Mouse (Mus musculus) hindbrain, embryonic 16.5 days (tissue): ENCODE measurements at regions not wholly inside any gene's neighbourhood (a gene's known extent, or its start where the extent isn't known, plus 50 kb on each side); places are given as distances from the start of the nearest gene placed in this dataset.
A peak's percentile ranks its signal among the peaks of the same experiment; 100 is the strongest.

Experiments
- ATAC-seq: fragments of 200-750 bp; cut with Nextera tagmentation; 2 replicates; pipeline ENCODE4 v1.8.0; 2017; ENCODE audit warnings: moderate TSS enrichment, moderate library complexity
- H3K27ac ChIP-seq: fragments of 300-500 bp; sonication (generic); 2 replicates; pipeline ENCODE4 v1.5.1; 2014; ENCODE audit warnings: low read depth, mild to moderate bottlenecking, control low read depth, low read length, moderate library complexity
- H3K27me3 ChIP-seq: fragments of 300-500 bp; sonication (generic); replicated peaks from 2 replicates; pipeline ENCODE4 v1.6.1; 2014; ENCODE audit warnings: low read length; ENCODE audit not compliant: control insufficient read depth, insufficient read depth
- H3K36me3 ChIP-seq: fragments of 300-500 bp; sonication (generic); 2 replicates; pipeline ENCODE4 v1.6.1; 2014; ENCODE audit warnings: mild to moderate bottlenecking, low read length, moderate library complexity, mixed read lengths; ENCODE audit not compliant: control insufficient read depth, insufficient read depth
- H3K4me1 ChIP-seq: fragments of 300-500 bp; sonication (generic); 2 replicates; pipeline ENCODE4 v1.6.1; 2014; ENCODE audit warnings: low read depth, low read length; ENCODE audit not compliant: control insufficient read depth, insufficient read depth
- H3K4me2 ChIP-seq: fragments of 300-500 bp; sonication (generic); 2 replicates; pipeline ENCODE4 v1.6.1; 2014; ENCODE audit warnings: mild to moderate bottlenecking, low read length, control low read depth, moderate library complexity
- H3K4me3 ChIP-seq: fragments of 300-500 bp; sonication (generic); 2 replicates; pipeline ENCODE4 v1.5.1; 2014; ENCODE audit warnings: mild to moderate bottlenecking, low read length, control low read depth, moderate library complexity
- H3K9ac ChIP-seq: fragments of 300-500 bp; sonication (generic); 2 replicates; pipeline ENCODE4 v1.6.1; 2014; ENCODE audit warnings: low read depth, mild to moderate bottlenecking, control low read depth, low read length, moderate library complexity
- H3K9me3 ChIP-seq: fragments of 300-500 bp; sonication (generic); 2 replicates; pipeline ENCODE4 v1.6.1; 2014; ENCODE audit warnings: mild to moderate bottlenecking, low read length, moderate library complexity; ENCODE audit not compliant: control insufficient read depth
- WGBS: fragments of 180-500 bp; shearing (Covaris S2); extraction: QIAGEN DNeasy Blood & Tissue Kit; methylation state at CpG from one replicate; pipeline ENCODE4 v1.1.7; 2014; 5-methylcytosine and 5-hydroxymethylcytosine counted together

GRCm38 (mm10) chr10:51176692-51177091, 282.1 kb downstream of the Sim1 start:
- Histone ChIP-seq H3K27ac (no peak overlapping the region), H3K36me3 (no peaks in the 10 kb centered on the region), H3K9ac (no peak overlapping the region), H3K9me3 (no peaks in the 10 kb centered on the region), H3K27me3 (no peaks in the 10 kb centered on the region), H3K4me1 (no peaks in the 10 kb centered on the region), H3K4me3 (no peak overlapping the region), H3K4me2 (no peak overlapping the region)
- 68% methylated on average over 3 of the region's 3 CpGs for WGBS
- no peak for ATAC-seq

GRCm38 (mm10) chr10:51181752-51182151, 287.2 kb downstream of the Sim1 start:
- no peak for ATAC-seq
- H3K4me2 ChIP-seq, result no peak overlapping the region
- 92% methylated on average over 2 of the region's 2 CpGs for WGBS
- H3K4me1 ChIP-seq, result no peaks in the 10 kb centered on the region
- H3K27me3 ChIP-seq, result no peaks in the 10 kb centered on the region
- no peaks in the 10 kb centered on the region for H3K9me3 ChIP-seq
- no peak overlapping the region for H3K9ac ChIP-seq
- H3K36me3 ChIP-seq, result no peaks in the 10 kb centered on the region
- H3K27ac ChIP-seq, result no peak overlapping the region
- no peak overlapping the region for H3K4me3 ChIP-seq

- H3K4me2 ChIP-seq, result no peak overlapping the region
Measured at GRCm38 (mm10) chr10:51191407-51192059, 288.9 kb upstream of the Gm49339 start.

GRCm38 (mm10) chr10:51219481-51219880, 260.9 kb upstream of the Gm49339 start:
- Histone ChIP-seq H3K27ac (no peak overlapping the region), H3K27me3 (no peaks in the 10 kb centered on the region), H3K9me3 (no peaks in the 10 kb centered on the region), H3K4me2 (no peak overlapping the region), H3K4me3 (no peak overlapping the region), H3K4me1 (no peaks in the 10 kb centered on the region), H3K9ac (no peak overlapping the region), H3K36me3 (no peaks in the 10 kb centered on the region)
- ATAC-seq, result no peak
- WGBS, result 83% methylated on average over 4 of the region's 4 CpGs

More at GRCm38 (mm10) chr10:51191407-51192059, 288.9 kb upstream of the Gm49339 start:
- Histone ChIP-seq H3K27ac (no peak overlapping the region), H3K27me3 (no peaks in the 10 kb centered on the region), H3K36me3 (no peaks in the 10 kb centered on the region), H3K9me3 (no peaks in the 10 kb centered on the region), H3K9ac (no peak overlapping the region), H3K4me1 (no peaks in the 10 kb centered on the region), H3K4me3 (no peak overlapping the region)
- 32% methylated on average over 5 of the region's 5 CpGs for WGBS
- ATAC-seq, result peak; percentile 77

- 86% methylated on average over 2 of the region's 2 CpGs for WGBS
- no peak overlapping the region for H3K4me2 ChIP-seq
- no peak overlapping the region for H3K27ac ChIP-seq
- no peak for ATAC-seq
- H3K36me3 ChIP-seq, result no peaks in the 10 kb centered on the region
- no peak overlapping the region for H3K9ac ChIP-seq
- no peaks in the 10 kb centered on the region for H3K27me3 ChIP-seq
- H3K4me3 ChIP-seq, result no peak overlapping the region
- H3K9me3 ChIP-seq, result no peaks in the 10 kb centered on the region
- H3K4me1 ChIP-seq, result peaks cover 3% of the 10 kb centered on the region; the same call in 1 of the 2 replicates
Measured at GRCm38 (mm10) chr10:51233592-51233991, 246.8 kb upstream of the Gm49339 start.

GRCm38 (mm10) chr10:51235586-51236575, 244.5 kb upstream of the Gm49339 start:
- Histone ChIP-seq H3K9me3 (no peaks in the 10 kb centered on the region), H3K4me1 (peaks cover 3% of the 10 kb centered on the region; the same call in 1 of the 2 replicates), H3K27ac (no peak overlapping the region), H3K27me3 (no peaks in the 10 kb centered on the region), H3K36me3 (no peaks in the 10 kb centered on the region), H3K4me3 (no peak overlapping the region), H3K4me2 (no peak overlapping the region), H3K9ac (no peak overlapping the region)
- 29% methylated on average over 10 of the region's 10 CpGs for WGBS
- peak; percentile 85 for ATAC-seq

GRCm38 (mm10) chr10:51238103-51238502, 242.3 kb upstream of the Gm49339 start:
- Histone ChIP-seq H3K4me3 (no peak overlapping the region), H3K9ac (no peak overlapping the region), H3K36me3 (no peaks in the 10 kb centered on the region), H3K27ac (no peak overlapping the region), H3K27me3 (no peaks in the 10 kb centered on the region), H3K4me2 (no peak overlapping the region), H3K4me1 (peaks cover 3% of the 10 kb centered on the region; the same call in 1 of the 2 replicates), H3K9me3 (no peaks in the 10 kb centered on the region)
- no peak for ATAC-seq

- no peak overlapping the region for H3K27ac ChIP-seq
- ATAC-seq, result no peak
- no peak overlapping the region for H3K9ac ChIP-seq
- H3K36me3 ChIP-seq, result no peaks in the 10 kb centered on the region
- H3K4me2 ChIP-seq, result no peak overlapping the region
- H3K9me3 ChIP-seq, result no peaks in the 10 kb centered on the region
- no peak overlapping the region for H3K4me3 ChIP-seq
- no peaks in the 10 kb centered on the region; the same call in none of the 2 replicates for H3K27me3 ChIP-seq
- no peaks in the 10 kb centered on the region for H3K4me1 ChIP-seq
- 95% methylated on average over 1 of the region's 1 CpGs for WGBS
Measured at GRCm38 (mm10) chr10:51253439-51253838, 227.0 kb upstream of the Gm49339 start.

- Histone ChIP-seq H3K27me3 (no peaks in the 10 kb centered on the region; the same call in none of the 2 replicates), H3K4me2 (no peak overlapping the region), H3K9ac (no peak overlapping the region), H3K4me1 (no peaks in the 10 kb centered on the region), H3K36me3 (no peaks in the 10 kb centered on the region), H3K27ac (no peak overlapping the region), H3K4me3 (no peak overlapping the region), H3K9me3 (no peaks in the 10 kb centered on the region)
- ATAC-seq, result peak; percentile 83
- WGBS, result 3% methylated on average over 4 of the region's 4 CpGs
Measured at GRCm38 (mm10) chr10:51257587-51258049, 222.8 kb upstream of the Gm49339 start.
